Mouse (Mus musculus) retina, postnatal 1 day (tissue): ENCODE results near the gene Btn2a2.

Experiments used
- DNase-seq: peaks from one replicate; pipeline ENCODE4 v3.0.0-alpha.2; 2012

Gene Btn2a2

GRCm38 (mm10) chr13:23519416-23519815 lies 30.8 kb upstream of the Btn2a2 start:
- peak; percentile 88 for DNase-seq

- DNase-seq: peak; percentile 88
These were observed 30.2 kb upstream of the Btn2a2 start for GRCm38 (mm10) chr13:23518885-23519284.

- DNase-seq: no peak
These were observed 29.6 kb upstream of the Btn2a2 start for GRCm38 (mm10) chr13:23518295-23518603.

GRCm38 (mm10) chr13:23517603-23518294 lies 29.1 kb upstream of the Btn2a2 start:
- DNase-seq: peak; percentile 92

- peak; percentile 89 for DNase-seq
These were observed 28.4 kb upstream of the Btn2a2 start for GRCm38 (mm10) chr13:23516822-23517602.

GRCm38 (mm10) chr13:23515826-23516620 lies 27.4 kb upstream of the Btn2a2 start:
- DNase-seq: no peak

GRCm38 (mm10) chr13:23515281-23515680 lies 26.6 kb upstream of the Btn2a2 start:
- no peak for DNase-seq

GRCm38 (mm10) chr13:23513517-23513916 lies 24.9 kb upstream of the Btn2a2 start:
- no peak for DNase-seq

GRCm38 (mm10) chr13:23510127-23510526 lies 21.5 kb upstream of the Btn2a2 start:
- DNase-seq: no peak

- no peak for DNase-seq
These were observed 18.3 kb upstream of the Btn2a2 start for GRCm38 (mm10) chr13:23506819-23507515.

- DNase-seq: peak; percentile 58
These were observed 17.7 kb upstream of the Btn2a2 start for GRCm38 (mm10) chr13:23506351-23506750.

- no peak for DNase-seq
These were observed 17.1 kb upstream of the Btn2a2 start for GRCm38 (mm10) chr13:23505662-23506345.

GRCm38 (mm10) chr13:23503797-23504196 lies 15.1 kb upstream of the Btn2a2 start:
- peak; percentile 71 for DNase-seq

- no peak for DNase-seq
These were observed 14.3 kb upstream of the Btn2a2 start for GRCm38 (mm10) chr13:23502916-23503315.

GRCm38 (mm10) chr13:23502031-23502567 lies 13.4 kb upstream of the Btn2a2 start:
- no peak for DNase-seq

GRCm38 (mm10) chr13:23501511-23501910 lies 12.9 kb upstream of the Btn2a2 start:
- no peak for DNase-seq

- DNase-seq: peak; percentile 75
These were observed 12.0 kb upstream of the Btn2a2 start for GRCm38 (mm10) chr13:23500424-23501200.

GRCm38 (mm10) chr13:23499943-23500342 lies 11.3 kb upstream of the Btn2a2 start:
- no peak for DNase-seq

GRCm38 (mm10) chr13:23498653-23499052 lies 10.0 kb upstream of the Btn2a2 start:
- DNase-seq: no peak

- peak; percentile 70 for DNase-seq
These were observed 9.1 kb upstream of the Btn2a2 start for GRCm38 (mm10) chr13:23497656-23498321.

- no peak for DNase-seq
These were observed 6.9 kb upstream of the Btn2a2 start for GRCm38 (mm10) chr13:23495526-23495925.
